Mouse (Mus musculus) MEL (cell line): Measurements from ENCODE around the gene Snap29. TPM values are rescaled to one million over a fixed set of nuclear protein-coding genes. Genes with fewer than 3 reads are reported as not detected.

Experiments
- DNase-seq: peaks from one replicate; pipeline ENCODE4 v3.0.0; 2011; ENCODE audit warnings: low read depth, low spot score
- H3K27ac ChIP-seq: 2 replicates; pipeline ENCODE4 v1.5.1; 2012; ENCODE audit warnings: low read depth, mild to moderate bottlenecking, control low read depth, low read length, moderate library complexity; ENCODE audit not compliant: control insufficient read depth
- H3K27me3 ChIP-seq, 2 experiments: fragments of 150-350 bp in 1 of 2; sonication (generic) in 1 of 2; 2 replicates each; pipeline ENCODE4 v1.6.1; 2012; ENCODE audit warnings: low read length in 2 of 2, mild to moderate bottlenecking in 2 of 2, improper control_type of control experiment in 1 of 2, moderate library complexity in 1 of 2; ENCODE audit not compliant: insufficient read depth in 2 of 2, control insufficient read depth in 1 of 2
- H3K36me3 ChIP-seq, 2 experiments: 2 replicates each; pipeline ENCODE4 v1.6.1; 2012 to 2014; ENCODE audit warnings: low read length in 2 of 2, improper control_type of control experiment in 1 of 2, inconsistent platforms in 1 of 2, mild to moderate bottlenecking in 1 of 2; ENCODE audit not compliant: insufficient read depth in 2 of 2, control insufficient read depth in 1 of 2
- H3K4me1 ChIP-seq, 2 experiments: fragments of 150-350 bp in 1 of 2; sonication (generic) in 1 of 2; 2 replicates each; pipeline ENCODE4 v1.6.1; 2012; ENCODE audit warnings: low read length in 2 of 2, improper control_type of control experiment in 1 of 2, mild to moderate bottlenecking in 1 of 2; ENCODE audit not compliant: insufficient read depth in 2 of 2, control insufficient read depth in 1 of 2
- H3K4me3 ChIP-seq, 2 experiments: fragments of 150-350 bp in 1 of 2; sonication (generic) in 1 of 2; 2 replicates each; pipeline ENCODE4 v1.5.1; 2012; ENCODE audit warnings: low read depth in 2 of 2, low read length in 2 of 2, mild to moderate bottlenecking in 2 of 2, moderate library complexity in 2 of 2, control low read depth in 1 of 2, improper control_type of control experiment in 1 of 2; ENCODE audit not compliant: control insufficient read depth in 1 of 2, insufficient read depth in 1 of 2
- H3K79me2 ChIP-seq: 2 replicates; pipeline ENCODE4 v1.6.1; 2012; ENCODE audit warnings: mild to moderate bottlenecking, low read length, moderate library complexity; ENCODE audit not compliant: control insufficient read depth, poor library complexity, insufficient read depth
- H3K9ac ChIP-seq: 2 replicates; pipeline ENCODE4 v1.6.1; 2012; ENCODE audit warnings: low read depth, mild to moderate bottlenecking, control low read depth, low read length, moderate library complexity; ENCODE audit not compliant: control insufficient read depth, poor library complexity, severe bottlenecking
- H3K9me3 ChIP-seq: fragments of 150-350 bp; sonication (generic); replicated peaks from 2 replicates; pipeline ENCODE4 v1.6.1; 2012; ENCODE audit warnings: mild to moderate bottlenecking, low read length, improper control_type of control experiment, moderate library complexity; ENCODE audit not compliant: insufficient read depth
- BHLHE40 ChIP-seq: IDR thresholded peaks from 2 replicates; pipeline ENCODE4 v1.6.1; 2012; ENCODE audit warnings: low read depth, mild to moderate bottlenecking, inconsistent platforms, low read length, improper control_type of control experiment, borderline replicate concordance
- CHD1 ChIP-seq: IDR thresholded peaks from 2 replicates; pipeline ENCODE4 v1.6.1; 2012; ENCODE audit warnings: low read depth, mild to moderate bottlenecking, inconsistent platforms, low read length, improper control_type of control experiment
- CHD2 ChIP-seq: IDR thresholded peaks from 2 replicates; pipeline ENCODE4 v1.6.1; 2011; ENCODE audit warnings: low read length, improper control_type of control experiment
- CTCF ChIP-seq, 3 experiments: IDR thresholded peaks in 2 of 3; conservative IDR thresholded peaks in 1 of 3; 2 replicates each; pipeline ENCODE4 v1.5.1; 2011 to 2012; ENCODE audit warnings: low read length in 3 of 3, low read depth in 2 of 3, mild to moderate bottlenecking in 2 of 3, improper control_type of control experiment in 1 of 3, inconsistent platforms in 1 of 3, mixed read lengths in 1 of 3, moderate library complexity in 1 of 3; ENCODE audit not compliant: control insufficient read depth in 1 of 3, insufficient read depth in 1 of 3, poor library complexity in 1 of 3, severe bottlenecking in 1 of 3
- E2F4 ChIP-seq: IDR thresholded peaks from 2 replicates; pipeline ENCODE4 v1.6.1; 2011; ENCODE audit warnings: low read depth, low read length, improper control_type of control experiment, borderline replicate concordance
- ELF1 ChIP-seq: IDR thresholded peaks from 2 replicates; pipeline ENCODE4 v1.6.1; 2014; ENCODE audit warnings: low read depth, mild to moderate bottlenecking, inconsistent platforms, low read length, improper control_type of control experiment, moderate library complexity
- EP300 ChIP-seq, 2 experiments: IDR thresholded peaks; 2 replicates each; pipeline ENCODE4 v1.6.1; 2011; ENCODE audit warnings: improper control_type of control experiment in 2 of 2, low read length in 2 of 2, low read depth in 1 of 2, mild to moderate bottlenecking in 1 of 2
- ETS1 ChIP-seq: IDR thresholded peaks from 2 replicates; pipeline ENCODE4 v1.6.1; 2012; ENCODE audit warnings: low read depth, mild to moderate bottlenecking, inconsistent platforms, low read length, improper control_type of control experiment, moderate library complexity
- GABPA ChIP-seq: IDR thresholded peaks from 2 replicates; pipeline ENCODE4 v1.6.1; 2012; ENCODE audit warnings: low read depth, mild to moderate bottlenecking, inconsistent platforms, low read length, improper control_type of control experiment, moderate library complexity
- GATA1 ChIP-seq: IDR thresholded peaks from 2 replicates; pipeline ENCODE4 v1.6.1; 2011; ENCODE audit warnings: low read depth, low read length, improper control_type of control experiment
- KAT2A ChIP-seq: conservative IDR thresholded peaks from 2 replicates; pipeline ENCODE4 v1.6.1; 2012; ENCODE audit warnings: low read depth, low read length, improper control_type of control experiment, inconsistent platforms
- MAFK ChIP-seq: IDR thresholded peaks from 2 replicates; pipeline ENCODE4 v1.6.1; 2011; ENCODE audit warnings: low read depth, mild to moderate bottlenecking, low read length, improper control_type of control experiment, borderline replicate concordance
- MAX ChIP-seq: IDR thresholded peaks from 2 replicates; pipeline ENCODE4 v1.6.1; 2011; ENCODE audit warnings: low read length, improper control_type of control experiment
- MAZ ChIP-seq: IDR thresholded peaks from 2 replicates; pipeline ENCODE4 v1.6.1; 2012; ENCODE audit warnings: low read depth, mild to moderate bottlenecking, inconsistent platforms, low read length, improper control_type of control experiment
- MEF2A ChIP-seq: IDR thresholded peaks from 2 replicates; pipeline ENCODE4 v1.6.1; 2014; ENCODE audit warnings: low read depth, mild to moderate bottlenecking, inconsistent platforms, low read length, improper control_type of control experiment; ENCODE audit not compliant: poor library complexity, insufficient replicate concordance, severe bottlenecking; ENCODE audit errors: extremely low read depth
- MXI1 ChIP-seq: IDR thresholded peaks from 2 replicates; pipeline ENCODE4 v1.6.1; 2011; ENCODE audit warnings: mild to moderate bottlenecking, low read depth, low read length, improper control_type of control experiment
- MYB ChIP-seq: IDR thresholded peaks from 2 replicates; pipeline ENCODE4 v1.6.1; 2011; ENCODE audit warnings: mild to moderate bottlenecking, low read depth, low read length, improper control_type of control experiment
- MYC ChIP-seq: IDR thresholded peaks from 2 replicates; pipeline ENCODE4 v1.6.1; 2011; ENCODE audit warnings: low read depth, mild to moderate bottlenecking, low read length, improper control_type of control experiment, moderate library complexity
- NELFE ChIP-seq: IDR thresholded peaks from 2 replicates; pipeline ENCODE4 v1.6.1; 2011; ENCODE audit warnings: low read depth, low read length, improper control_type of control experiment
- NRF1 ChIP-seq: IDR thresholded peaks from 2 replicates; pipeline ENCODE4 v1.6.1; 2014; ENCODE audit warnings: low read depth, mild to moderate bottlenecking, inconsistent platforms, low read length, improper control_type of control experiment, moderate library complexity; ENCODE audit not compliant: poor library complexity, insufficient read depth, severe bottlenecking
- POLR2A ChIP-seq, 2 experiments: IDR thresholded peaks; 2 replicates each; pipeline ENCODE4 v1.6.1; 2011 to 2012; ENCODE audit warnings: low read length in 2 of 2, mild to moderate bottlenecking in 2 of 2, control low read depth in 1 of 2, improper control_type of control experiment in 1 of 2, low read depth in 1 of 2, moderate library complexity in 1 of 2; ENCODE audit not compliant: control insufficient read depth in 1 of 2, insufficient read depth in 1 of 2, poor library complexity in 1 of 2
- POLR2AphosphoS5 ChIP-seq: IDR thresholded peaks from 2 replicates; pipeline ENCODE4 v1.6.1; 2012; ENCODE audit warnings: low read depth, borderline replicate concordance, mild to moderate bottlenecking, inconsistent platforms, low read length, moderate library complexity, mixed read lengths
- RAD21 ChIP-seq: IDR thresholded peaks from 2 replicates; pipeline ENCODE4 v1.6.1; 2011; ENCODE audit warnings: mild to moderate bottlenecking, low read depth, low read length, improper control_type of control experiment
- RCOR1 ChIP-seq: IDR thresholded peaks from 2 replicates; pipeline ENCODE4 v1.6.1; 2012; ENCODE audit warnings: low read depth, mild to moderate bottlenecking, inconsistent platforms, low read length, improper control_type of control experiment
- SIN3A ChIP-seq: IDR thresholded peaks from 2 replicates; pipeline ENCODE4 v1.6.1; 2012; ENCODE audit warnings: low read length, improper control_type of control experiment, inconsistent platforms
- TBP ChIP-seq: IDR thresholded peaks from 2 replicates; pipeline ENCODE4 v1.8.0; 2011; ENCODE audit warnings: low read depth, low read length, improper control_type of control experiment
- TCF12 ChIP-seq: IDR thresholded peaks from 2 replicates; pipeline ENCODE4 v1.6.1; 2014; ENCODE audit warnings: low read depth, mild to moderate bottlenecking, inconsistent platforms, low read length, improper control_type of control experiment, moderate library complexity
- UBTF ChIP-seq: IDR thresholded peaks from 2 replicates; pipeline ENCODE4 v1.6.1; 2012; ENCODE audit warnings: low read depth, mild to moderate bottlenecking, inconsistent platforms, low read length, improper control_type of control experiment, moderate library complexity, borderline replicate concordance; ENCODE audit not compliant: insufficient read depth
- USF1 ChIP-seq: IDR thresholded peaks from 2 replicates; pipeline ENCODE4 v1.6.1; 2014; ENCODE audit warnings: low read depth, mild to moderate bottlenecking, inconsistent platforms, low read length, improper control_type of control experiment, moderate library complexity
- USF2 ChIP-seq, 2 experiments: IDR thresholded peaks; 2 replicates each; pipeline ENCODE4 v1.6.1; 2011 to 2012; ENCODE audit warnings: improper control_type of control experiment in 2 of 2, low read length in 2 of 2, borderline replicate concordance in 1 of 2, inconsistent platforms in 1 of 2, low read depth in 1 of 2, mild to moderate bottlenecking in 1 of 2; ENCODE audit not compliant: insufficient read depth in 1 of 2
- ZC3H11A ChIP-seq: IDR thresholded peaks from 2 replicates; pipeline ENCODE4 v1.6.1; 2012; ENCODE audit warnings: low read depth, mild to moderate bottlenecking, inconsistent platforms, low read length, improper control_type of control experiment
- ZKSCAN1 ChIP-seq: IDR thresholded peaks from 2 replicates; pipeline ENCODE4 v1.6.1; 2012; ENCODE audit warnings: low read depth, mild to moderate bottlenecking, inconsistent platforms, low read length, improper control_type of control experiment, moderate library complexity
- ZMIZ1 ChIP-seq: IDR thresholded peaks from 2 replicates; pipeline ENCODE4 v1.6.1; 2012; ENCODE audit warnings: low read depth, mild to moderate bottlenecking, inconsistent platforms, low read length, improper control_type of control experiment, moderate library complexity
- ZNF384 ChIP-seq: IDR thresholded peaks from 2 replicates; pipeline ENCODE4 v1.6.1; 2012; ENCODE audit warnings: low read depth, mild to moderate bottlenecking, inconsistent platforms, low read length, improper control_type of control experiment
- polyA plus RNA-seq, 2 experiments: library from polyadenylated mRNA; stranded (reverse) in 1 of 2; unstranded in 1 of 2; fragments of >175 nt in 1 of 2; fragments of >200 nt in 1 of 2; gene quantifications; 2 replicates each; pipeline versions ENCODE4 v1.2.1 to v1.2.4; 2012; ENCODE audit warnings: low replicate concordance in 2 of 2, low read depth in 1 of 2; ENCODE audit not compliant: insufficient read length in 2 of 2, insufficient read depth in 1 of 2, missing spikeins in 1 of 2
- total RNA-seq: library from RNA; depleted of rRNA; stranded (reverse); fragments of 300-350 nt; gene quantifications from 2 replicates; pipeline ENCODE4 v1.2.3, GENCODE M21; 2012; rRNA removed

The Snap29 gene
- 9.4 and 11.6 TPM in 2 replicates for total RNA-seq
- 10 to 100 TPM in 1 of 2 experiments, not detected in 1; 11.8 TPM for polyA plus RNA-seq

- peak within 1 kb of the TSS; percentile 90 for H3K9ac ChIP-seq
- peak; percentile 98 for DNase-seq
- H3K9me3 ChIP-seq = no peaks in the 10 kb centered on the region
- peak within 1 kb of the TSS; percentile 97 for H3K4me3 ChIP-seq
- peaks cover 5 to 9% of the 10 kb centered on the region in 2 experiments; a peak in 3 of 4 replicates for H3K4me1 ChIP-seq
- H3K27me3 ChIP-seq = no peaks in the 10 kb centered on the region
- peaks cover 15% of the 10 kb centered on the region for H3K79me2 ChIP-seq
- peak within 1 kb of the TSS; percentile 45 for H3K27ac ChIP-seq
- H3K36me3 ChIP-seq = peaks cover 0 to 18% of the 10 kb centered on the region in 2 experiments; a peak in 3 of 4 replicates
- TF ChIP-seq MXI1 = peak; percentile 89
- 0 out of 2 replicates have a peak, but pooled peaks have one; percentile 24 for TF ChIP-seq UBTF
- TF ChIP-seq NRF1 = peak; percentile 89
- peak; percentile 94 for TF ChIP-seq MAZ
- TF ChIP-seq GATA1 = no peak
- 0 out of 2 replicates have a peak, but pooled peaks have one; percentile 10 for TF ChIP-seq ZKSCAN1
- TF ChIP-seq KAT2A = no peak; the same call in 1 of the 2 replicates
- TF ChIP-seq USF1 = peak; percentile 96
- 0 out of 2 replicates have a peak, but pooled peaks have one; percentile 3 for TF ChIP-seq BHLHE40
- TF ChIP-seq USF2 (IDR thresholded peaks at IDR 0.05; ENCODE audit: borderline replicate concordance in 1 of 2, insufficient read depth in 1 of 2, low read depth in 1 of 2, low read length in 2 of 2) = peak in 1 of 2 experiments; percentile 63; a peak in 2 of 4 replicates
- TF ChIP-seq ZC3H11A = no peak
- TF ChIP-seq CHD1 = no peak
- peak; percentile 63 for TF ChIP-seq TCF12
- TF ChIP-seq MEF2A = no peak
- TF ChIP-seq NELFE = peak; percentile 77
- no peak for TF ChIP-seq EP300 (IDR thresholded peaks at IDR 0.05; ENCODE audit: low read depth in 1 of 2, low read length in 2 of 2)
- no peak for TF ChIP-seq MAFK
- TF ChIP-seq RAD21 = no peak
- TF ChIP-seq ETS1 = peak; percentile 35; the same call in 1 of the 2 replicates
- 0 out of 2 replicates have a peak, but pooled peaks have one; percentile 28 for TF ChIP-seq MYB
- TF ChIP-seq POLR2AphosphoS5 = no peak
- no peak for TF ChIP-seq ZNF384
- TF ChIP-seq RCOR1 = 0 out of 2 replicates have a peak, but pooled peaks have one; percentile 15
- TF ChIP-seq POLR2A (IDR thresholded peaks at IDR 0.05; ENCODE audit: control insufficient read depth in 1 of 2, insufficient read depth in 1 of 2, low read depth in 1 of 2, low read length in 2 of 2, poor library complexity in 1 of 2) = peak; percentile 67 to 79; a peak in 3 of 4 replicates
- TF ChIP-seq MYC = no peak
- no peak for TF ChIP-seq E2F4
- 0 out of 2 replicates have a peak, but pooled peaks have one; percentile 36 for TF ChIP-seq TBP
- peak; percentile 47 for TF ChIP-seq CHD2
- TF ChIP-seq MAX = peak; percentile 54
- no peak for TF ChIP-seq GABPA
- no peak for TF ChIP-seq CTCF (IDR thresholded peaks at IDR 0.05 in 2 of 3, conservative IDR thresholded peaks at IDR 0.05 in 1 of 3; ENCODE audit: control insufficient read depth in 1 of 3, insufficient read depth in 1 of 3, low read depth in 2 of 3, low read length in 3 of 3, poor library complexity in 1 of 3, severe bottlenecking in 1 of 3)
- TF ChIP-seq SIN3A = peak; percentile 93
- TF ChIP-seq ZMIZ1 = peak; percentile 71
- peak; percentile 97 for TF ChIP-seq ELF1
Measured at GRCm38 (mm10) chr16:17405736-17406443, at the start of gene Snap29, which contains the start of gene Pi4ka. TSS of gene Snap29 (plus strand) at chr16:17405986. TSS of gene Pi4ka (minus strand) at chr16:17406314.
